Mouse (Mus musculus): ENCODE measurements at regions not wholly inside any gene's neighbourhood (a gene's known extent, or its start where the extent isn't known, plus 50 kb on each side); places are given as distances from the start of the nearest gene placed in this dataset.

- H3K36me3 ChIP-seq (ENCODE audit: control insufficient read depth, insufficient read depth, low read length), result no peaks in the 10 kb centered on the region
- H3K4me3 ChIP-seq (ENCODE audit: low read length), result no peak overlapping the region
- no peak overlapping the region for H3K9ac ChIP-seq (ENCODE audit: low read depth, low read length)
- no peaks in the 10 kb centered on the region for H3K9me3 ChIP-seq (ENCODE audit: control insufficient read depth, low read length)
- 78% methylated on average over 17 of the region's 17 CpGs for WGBS
- H3K27ac ChIP-seq (ENCODE audit: low read depth, low read length), result no peak overlapping the region
- no peaks in the 10 kb centered on the region for H3K4me1 ChIP-seq (ENCODE audit: control insufficient read depth, insufficient read depth, low read length)
- H3K27me3 ChIP-seq (ENCODE audit: control insufficient read depth, insufficient read depth, low read length), result no peaks in the 10 kb centered on the region
- no peak for ATAC-seq (ENCODE audit: low FRiP score, low TSS enrichment)
- H3K4me2 ChIP-seq (replicated peaks; ENCODE audit: low read depth, low read length), result no peak overlapping the region
These were observed 65.2 kb upstream of the Akirin2 start for GRCm38 (mm10) chr4:34485574-34485973.

- ATAC-seq (ENCODE audit: low FRiP score, low TSS enrichment), result no peak
- WGBS, result 83% methylated on average over 10 of the region's 10 CpGs
These were observed 55.6 kb upstream of the Akirin2 start for GRCm38 (mm10) chr4:34494961-34495723.

GRCm38 (mm10) chr4:34498325-34498724 is 52.4 kb upstream of the Akirin2 start:
- H3K27ac ChIP-seq (ENCODE audit: low read depth, low read length), result no peak overlapping the region
- 96% methylated on average over 9 of the region's 9 CpGs for WGBS

More at GRCm38 (mm10) chr4:34494961-34495723, 55.6 kb upstream of the Akirin2 start:
- H3K4me2 ChIP-seq (replicated peaks; ENCODE audit: low read depth, low read length), result no peak overlapping the region
- no peak overlapping the region for H3K27ac ChIP-seq (ENCODE audit: low read depth, low read length)
- H3K9ac ChIP-seq (ENCODE audit: low read depth, low read length), result no peak overlapping the region
- no peak overlapping the region for H3K4me3 ChIP-seq (ENCODE audit: low read length)
- no peaks in the 10 kb centered on the region; the same call in 1 of the 2 replicates for H3K9me3 ChIP-seq (ENCODE audit: control insufficient read depth, low read length)
- H3K27me3 ChIP-seq (ENCODE audit: control insufficient read depth, insufficient read depth, low read length), result no peaks in the 10 kb centered on the region
- no peaks in the 10 kb centered on the region for H3K4me1 ChIP-seq (ENCODE audit: control insufficient read depth, insufficient read depth, low read length)
- H3K36me3 ChIP-seq (ENCODE audit: control insufficient read depth, insufficient read depth, low read length), result no peaks in the 10 kb centered on the region

GRCm38 (mm10) chr4:34498781-34499180 is 52.0 kb upstream of the Akirin2 start:
- ATAC-seq (ENCODE audit: low FRiP score, low TSS enrichment), result no peak
- 95% methylated on average over 7 of the region's 7 CpGs for WGBS
- Histone ChIP-seq H3K9ac (ENCODE audit: low read depth, low read length) (no peak overlapping the region), H3K4me2 (replicated peaks; ENCODE audit: low read depth, low read length) (no peak overlapping the region), H3K27ac (ENCODE audit: low read depth, low read length) (no peak overlapping the region), H3K36me3 (ENCODE audit: control insufficient read depth, insufficient read depth, low read length) (no peaks in the 10 kb centered on the region), H3K27me3 (ENCODE audit: control insufficient read depth, insufficient read depth, low read length) (no peaks in the 10 kb centered on the region), H3K4me3 (ENCODE audit: low read length) (no peak overlapping the region), H3K9me3 (ENCODE audit: control insufficient read depth, low read length) (no peaks in the 10 kb centered on the region; the same call in 1 of the 2 replicates), H3K4me1 (ENCODE audit: control insufficient read depth, insufficient read depth, low read length) (no peaks in the 10 kb centered on the region)

More at GRCm38 (mm10) chr4:34498325-34498724, 52.4 kb upstream of the Akirin2 start:
- no peak overlapping the region for H3K4me3 ChIP-seq (ENCODE audit: low read length)
- no peaks in the 10 kb centered on the region for H3K4me1 ChIP-seq (ENCODE audit: control insufficient read depth, insufficient read depth, low read length)
- H3K36me3 ChIP-seq (ENCODE audit: control insufficient read depth, insufficient read depth, low read length), result no peaks in the 10 kb centered on the region
- no peak overlapping the region for H3K4me2 ChIP-seq (replicated peaks; ENCODE audit: low read depth, low read length)
- H3K9ac ChIP-seq (ENCODE audit: low read depth, low read length), result no peak overlapping the region
- ATAC-seq (ENCODE audit: low FRiP score, low TSS enrichment), result no peak
- H3K27me3 ChIP-seq (ENCODE audit: control insufficient read depth, insufficient read depth, low read length), result no peaks in the 10 kb centered on the region
- no peaks in the 10 kb centered on the region; the same call in 1 of the 2 replicates for H3K9me3 ChIP-seq (ENCODE audit: control insufficient read depth, low read length)

- ATAC-seq (ENCODE audit: low FRiP score, low TSS enrichment), result no peak
- no peaks in the 10 kb centered on the region; the same call in 1 of the 2 replicates for H3K9me3 ChIP-seq (ENCODE audit: control insufficient read depth, low read length)
- no peak overlapping the region for H3K27ac ChIP-seq (ENCODE audit: low read depth, low read length)
- WGBS, result 100% methylated on average over 3 of the region's 3 CpGs
- no peaks in the 10 kb centered on the region for H3K4me1 ChIP-seq (ENCODE audit: control insufficient read depth, insufficient read depth, low read length)
- H3K36me3 ChIP-seq (ENCODE audit: control insufficient read depth, insufficient read depth, low read length), result no peaks in the 10 kb centered on the region
- H3K4me2 ChIP-seq (replicated peaks; ENCODE audit: low read depth, low read length), result no peak overlapping the region
- H3K4me3 ChIP-seq (ENCODE audit: low read length), result no peak overlapping the region
- H3K27me3 ChIP-seq (ENCODE audit: control insufficient read depth, insufficient read depth, low read length), result no peaks in the 10 kb centered on the region
- no peak overlapping the region for H3K9ac ChIP-seq (ENCODE audit: low read depth, low read length)
These were observed 51.0 kb upstream of the Akirin2 start for GRCm38 (mm10) chr4:34499731-34500130.
